Mouse (Mus musculus): Measurements from ENCODE around the gene Irf3.

Gene Irf3

DNA sequence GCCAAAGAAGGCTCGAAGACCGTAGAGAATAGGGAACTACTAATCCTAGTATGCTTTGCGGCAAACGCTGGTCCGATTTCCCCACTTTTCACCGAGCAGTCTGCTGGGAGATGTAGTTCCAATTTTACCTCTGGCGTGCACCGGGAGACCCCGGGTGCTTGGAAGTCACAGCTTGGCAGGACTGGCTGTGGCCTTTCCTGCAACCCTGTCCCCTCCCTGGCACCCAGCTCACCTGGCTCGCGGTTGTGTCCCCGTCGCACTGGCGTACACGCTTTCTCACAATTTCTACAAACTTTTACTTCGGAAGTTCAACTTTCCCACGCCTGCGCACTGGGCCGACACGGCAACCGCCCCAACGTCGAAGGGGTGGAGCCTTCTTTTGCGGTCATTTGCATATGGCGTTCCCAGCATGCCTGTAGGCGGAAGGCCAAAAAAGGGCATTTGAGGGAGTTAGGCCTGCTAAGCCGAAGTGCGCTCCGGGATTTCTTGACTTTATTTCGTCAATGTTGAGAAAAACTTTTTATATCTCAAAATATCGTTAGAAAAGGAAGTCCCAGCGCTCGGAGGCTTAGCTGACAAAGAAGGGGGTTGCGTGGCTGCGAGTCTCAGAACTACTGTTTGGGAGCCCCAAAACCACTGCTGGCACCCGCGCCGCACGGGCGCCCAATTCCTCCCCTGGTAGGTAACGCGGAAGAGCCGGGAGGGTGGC, at the start of gene Irf3:
Irf3 (plus strand) TSS at position 418 of the 709 bp plus-strand sequence.
- DNase-seq (ENCODE audit: low read depth), result peak; percentile 95

DNA sequence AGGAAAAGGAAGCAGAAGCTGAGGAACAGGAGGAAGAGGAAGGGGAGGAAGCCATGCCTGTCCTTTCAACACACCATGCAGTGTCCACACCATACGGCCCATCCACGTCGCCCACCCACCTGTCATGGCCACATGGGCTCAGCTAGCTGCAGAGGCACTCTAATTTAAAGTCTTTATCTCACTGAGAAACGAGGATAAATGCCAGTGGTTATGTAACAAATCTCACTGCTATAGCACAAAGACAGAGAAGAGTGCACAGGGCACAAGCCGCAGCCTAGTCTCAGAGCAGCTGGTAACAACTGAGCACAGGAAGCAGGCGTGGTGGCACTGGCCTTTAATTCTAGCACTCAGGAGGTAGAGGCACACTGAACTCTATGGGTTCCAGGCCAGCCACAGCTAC, 47.5 kb upstream of the Irf3 start:
- DNase-seq (ENCODE audit: low read depth), result no peak

DNA sequence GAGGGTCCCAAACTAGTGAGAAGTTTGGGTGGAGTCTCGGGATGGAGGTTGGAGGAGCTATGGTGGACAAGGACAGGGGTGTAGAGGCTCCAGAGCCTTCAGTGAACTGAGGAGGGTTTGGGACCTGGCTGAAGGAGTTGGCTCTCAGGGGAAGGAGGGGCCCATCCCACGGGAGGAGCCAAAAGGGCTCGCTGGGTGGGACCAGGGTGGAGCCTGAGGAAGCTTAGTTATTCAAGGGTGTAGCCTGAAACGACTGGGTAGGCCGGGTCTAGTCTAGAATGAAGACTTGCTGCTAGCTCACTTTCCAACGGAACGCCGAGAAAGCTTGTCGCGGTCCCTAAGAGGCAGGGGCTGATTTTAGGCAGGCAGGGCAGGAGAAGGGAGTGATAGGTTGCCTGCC, 45.5 kb upstream of the Irf3 start:
- peak; percentile 62 for DNase-seq (ENCODE audit: low read depth)

DNA sequence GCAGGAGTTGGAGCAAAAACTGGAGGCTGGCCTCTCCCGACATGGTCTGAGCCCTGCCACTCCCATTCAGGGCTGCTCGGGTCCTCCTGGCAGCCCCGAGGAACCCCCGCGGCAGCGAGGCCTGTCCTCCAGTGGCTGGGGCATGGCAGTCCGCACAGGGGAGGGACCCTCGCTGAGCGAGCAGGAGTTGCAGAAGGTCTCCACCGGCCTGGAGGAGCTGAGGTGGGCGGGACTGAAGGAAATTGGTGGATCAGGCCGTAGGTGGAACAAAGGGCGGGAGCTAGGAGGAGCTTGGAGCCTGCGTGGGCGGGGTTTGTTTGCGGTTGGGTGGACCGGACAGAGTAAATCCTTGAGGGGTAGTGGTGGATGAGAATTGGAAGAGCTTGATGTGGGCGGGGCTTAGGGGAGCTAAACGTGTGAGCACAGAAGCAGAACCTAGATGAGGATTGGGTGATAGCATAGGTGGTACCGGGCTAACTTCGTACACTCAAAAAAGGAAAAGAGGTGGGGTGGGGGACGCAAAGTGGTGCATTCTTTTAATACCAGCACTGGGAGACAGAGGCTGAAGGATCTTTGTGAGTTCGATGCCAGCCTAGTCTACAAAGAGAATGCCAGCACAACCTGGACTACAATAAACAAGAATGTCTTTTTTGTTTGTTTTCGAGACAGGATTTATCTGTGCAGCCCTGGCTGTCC, 44.7 kb upstream of the Irf3 start:
- DNase-seq (ENCODE audit: low read depth), result peak; percentile 91

DNA sequence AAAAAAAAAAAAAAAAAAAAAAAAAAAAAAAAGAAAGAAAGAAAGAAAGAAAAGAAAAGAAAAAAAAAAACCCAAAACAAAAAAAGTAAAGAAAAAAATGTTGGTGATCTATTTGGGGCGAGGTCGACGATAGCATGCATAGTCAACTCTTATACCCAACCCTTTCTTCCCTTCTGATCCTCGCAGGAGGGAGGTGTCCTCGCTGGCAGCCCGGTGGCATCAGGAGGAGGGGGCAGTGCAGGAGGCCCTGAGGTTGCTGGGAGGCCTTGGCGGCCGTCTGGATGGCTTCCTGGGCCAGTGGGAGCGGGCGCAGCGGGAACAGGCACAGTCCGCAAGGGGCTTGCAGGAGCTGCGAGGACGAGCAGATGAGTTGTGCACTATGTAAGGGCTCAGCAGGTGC, 43.9 kb upstream of the Irf3 start:
- DNase-seq (ENCODE audit: low read depth), result no peak

DNA sequence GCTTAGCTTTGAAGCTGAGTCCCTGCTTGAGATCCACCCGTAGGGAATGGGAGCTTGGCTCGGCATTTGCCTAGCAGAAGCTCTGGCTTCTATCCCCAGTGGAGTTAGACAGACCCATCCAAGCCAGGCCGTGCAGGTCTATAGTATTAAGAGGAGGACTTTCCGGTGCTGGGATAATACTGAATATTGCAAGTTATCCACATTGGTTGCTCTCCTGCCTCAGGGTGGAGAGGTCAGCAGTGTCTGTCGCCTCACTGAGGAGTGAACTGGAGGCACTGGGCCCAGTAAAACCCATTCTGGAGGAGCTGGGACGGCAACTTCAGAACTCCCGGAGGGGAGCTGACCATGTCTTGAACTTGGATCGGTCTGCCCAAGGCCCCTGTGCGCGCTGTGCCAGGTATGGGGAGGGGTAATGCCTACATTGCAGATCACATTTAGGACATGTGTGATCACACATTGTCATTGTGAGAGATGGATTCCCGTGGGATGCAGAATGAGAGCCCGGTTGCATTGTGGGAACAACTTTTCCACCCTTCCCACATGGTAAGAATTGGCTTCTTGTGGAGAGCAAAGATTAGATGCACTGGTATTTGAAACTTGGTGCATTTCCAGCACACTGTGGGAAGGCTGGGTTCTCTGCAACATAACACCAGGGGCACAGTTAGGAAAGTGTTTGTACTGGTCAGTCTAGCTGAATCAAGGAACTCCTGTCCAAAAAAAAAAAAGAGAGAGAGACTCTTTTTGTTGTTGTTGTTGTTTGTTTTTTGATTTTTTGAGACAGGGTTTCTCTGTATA, 43.2 kb upstream of the Irf3 start:
- peak; percentile 86 for DNase-seq (ENCODE audit: low read depth)

DNA sequence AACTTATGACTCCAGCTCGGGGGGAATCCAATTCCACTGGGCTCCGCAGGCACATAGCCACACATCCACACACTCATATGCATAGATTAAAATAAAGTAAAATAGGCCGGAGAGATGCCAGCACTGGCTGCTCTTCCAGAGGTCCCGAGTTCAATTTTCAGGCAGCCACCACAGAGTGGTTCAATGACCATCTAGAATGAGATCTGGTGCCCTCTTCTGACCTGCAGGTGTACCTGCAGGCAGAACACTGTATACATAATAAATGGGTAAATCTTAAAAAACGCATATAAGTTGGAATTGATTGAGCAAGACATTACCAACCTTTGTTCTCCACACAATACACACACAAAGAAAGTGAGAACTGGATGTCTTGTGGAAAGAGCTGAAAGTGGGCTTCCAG, 41.8 kb upstream of the Irf3 start:
- no peak for DNase-seq (ENCODE audit: low read depth)

DNA sequence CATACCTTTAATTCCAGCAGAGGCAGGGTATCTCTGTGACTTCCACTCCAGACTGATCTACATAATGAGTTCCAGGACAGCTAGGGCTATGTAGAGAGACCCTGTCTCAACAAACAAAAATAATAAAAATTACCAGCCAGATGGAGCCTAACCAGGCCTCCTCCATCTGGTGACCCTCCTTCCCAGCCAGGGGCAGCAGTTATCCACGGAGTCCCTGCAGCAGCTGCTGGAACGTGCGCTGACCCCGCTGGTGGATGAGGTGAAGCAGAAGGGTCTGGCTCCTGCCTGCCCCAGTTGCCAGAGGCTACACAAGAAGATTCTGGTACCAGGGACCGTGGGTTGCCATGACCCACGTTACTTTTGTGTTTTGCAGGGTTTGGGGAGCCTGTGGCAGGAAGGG, 41.2 kb upstream of the Irf3 start:
- DNase-seq (ENCODE audit: low read depth), result no peak

DNA sequence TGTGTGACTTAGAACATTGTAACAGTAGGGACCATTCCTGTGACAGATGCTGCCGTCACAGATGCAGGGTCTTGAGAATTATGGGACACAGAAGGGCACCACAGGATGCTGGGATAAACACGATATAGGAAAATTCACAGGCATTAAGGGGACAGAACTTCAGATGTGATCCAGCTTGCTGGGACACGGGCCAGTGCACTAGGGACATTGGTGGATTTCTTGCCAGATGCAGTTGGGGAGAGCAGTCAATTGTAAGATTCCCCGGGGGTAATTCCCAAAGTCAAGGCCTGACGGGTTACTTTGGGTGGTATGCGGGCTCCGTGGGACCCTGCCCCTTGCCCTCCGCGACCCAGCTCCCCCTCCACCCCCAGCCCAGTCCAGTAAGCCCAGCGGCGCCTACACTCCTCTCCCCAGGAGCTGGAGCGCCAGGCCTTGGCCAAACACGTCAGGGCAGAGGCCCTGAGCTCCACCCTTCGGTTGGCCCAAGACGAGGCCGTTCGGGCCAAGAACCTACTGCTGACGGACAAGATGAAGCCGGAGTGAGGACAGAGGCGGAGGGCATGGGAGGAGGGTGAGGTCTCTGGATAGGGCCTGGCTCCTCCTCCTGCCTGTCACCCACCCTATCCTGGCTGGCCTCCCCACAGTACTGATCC, 40.1 kb upstream of the Irf3 start:
- no peak for DNase-seq (ENCODE audit: low read depth)

DNA sequence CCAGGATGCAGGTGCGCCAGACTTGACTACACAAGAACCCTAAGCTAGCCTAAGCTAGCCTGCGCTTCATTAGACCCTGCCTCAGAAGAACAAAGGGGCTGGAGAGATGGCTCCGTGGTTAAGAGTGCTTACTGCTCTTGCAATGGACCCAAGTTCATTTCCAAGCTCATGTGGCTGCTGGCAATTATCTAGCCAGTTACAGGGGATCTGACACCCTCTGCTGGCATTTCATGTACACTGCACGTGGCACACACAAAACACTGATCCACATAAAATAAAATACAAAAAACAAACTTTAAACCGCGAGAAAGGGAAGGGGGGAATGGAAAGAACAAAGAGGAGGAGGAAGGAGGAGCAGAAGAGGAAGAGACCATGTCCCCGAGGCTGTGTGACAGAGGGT, 39.2 kb upstream of the Irf3 start:
- DNase-seq (ENCODE audit: low read depth), result no peak

DNA sequence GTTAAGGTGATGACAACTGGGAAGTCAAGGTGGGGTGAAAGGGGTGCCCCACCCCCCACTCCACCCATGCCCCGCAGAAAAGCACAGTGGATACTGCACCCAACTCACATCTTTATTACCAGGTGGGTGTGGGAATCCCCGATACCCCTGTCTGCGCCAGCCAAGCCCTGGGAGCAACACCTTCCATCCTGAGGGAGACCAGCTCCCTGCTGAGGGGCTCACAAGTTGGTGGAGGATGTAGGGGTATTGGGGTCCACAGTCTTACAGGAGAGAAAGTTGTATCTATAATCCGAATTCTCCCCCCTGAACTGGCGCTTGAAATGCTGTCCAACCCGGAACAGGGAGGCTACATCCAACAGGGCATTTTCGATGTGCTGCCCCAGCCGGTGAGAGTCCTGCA, 38.2 kb upstream of the Irf3 start:
- DNase-seq (ENCODE audit: low read depth), result no peak

DNA sequence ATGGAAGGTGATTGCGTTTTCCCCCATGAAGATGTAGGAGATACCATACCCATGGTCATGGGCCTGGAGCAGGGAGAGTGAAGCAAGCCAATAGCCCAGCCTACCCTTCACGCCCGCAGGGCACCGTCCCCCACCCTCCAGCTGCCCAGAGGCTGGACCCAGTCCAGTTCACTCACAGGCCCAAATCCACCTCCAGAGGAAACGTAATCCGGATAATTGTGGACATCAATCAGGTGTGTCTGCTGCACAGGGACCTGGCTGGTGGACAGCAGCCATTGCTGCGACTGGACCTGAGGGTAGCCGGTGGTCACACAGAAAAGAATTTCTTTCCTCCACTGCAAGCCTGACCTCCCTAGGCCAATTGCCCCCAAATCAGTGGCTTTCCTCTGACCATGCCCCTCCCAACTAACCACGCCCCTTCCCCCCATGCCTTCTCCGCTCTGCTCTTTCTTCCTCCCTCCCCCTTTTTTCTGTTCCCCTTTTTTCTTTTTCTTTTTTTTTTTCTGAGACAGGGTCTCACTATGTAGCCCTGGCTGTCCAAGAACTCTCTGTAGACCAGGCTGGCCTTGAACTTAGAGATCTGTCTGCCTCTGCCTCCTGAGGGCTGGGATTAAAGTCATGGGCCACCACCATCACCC, 37.5 kb upstream of the Irf3 start:
- DNase-seq (ENCODE audit: low read depth), result no peak

DNA sequence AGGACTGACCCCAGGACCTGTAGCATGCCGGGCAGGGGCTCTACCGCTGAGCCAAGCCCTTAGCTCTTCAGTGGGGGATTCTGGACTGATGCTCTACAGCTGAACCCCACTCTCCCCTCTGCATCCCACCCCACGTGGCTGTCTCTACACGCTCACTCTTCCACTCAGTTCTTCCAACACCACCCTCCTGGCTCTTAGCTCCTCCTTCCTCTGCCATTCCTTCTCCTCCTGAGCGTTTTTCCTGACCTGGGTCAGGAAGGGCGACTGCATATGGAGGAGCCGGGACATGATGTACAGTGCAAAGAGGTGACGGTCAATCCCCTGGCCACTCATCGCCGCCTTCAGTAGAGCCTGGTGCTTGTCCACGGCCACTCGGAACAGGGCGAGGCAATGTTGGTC, 36.9 kb upstream of the Irf3 start:
- no peak for DNase-seq (ENCODE audit: low read depth)

DNA sequence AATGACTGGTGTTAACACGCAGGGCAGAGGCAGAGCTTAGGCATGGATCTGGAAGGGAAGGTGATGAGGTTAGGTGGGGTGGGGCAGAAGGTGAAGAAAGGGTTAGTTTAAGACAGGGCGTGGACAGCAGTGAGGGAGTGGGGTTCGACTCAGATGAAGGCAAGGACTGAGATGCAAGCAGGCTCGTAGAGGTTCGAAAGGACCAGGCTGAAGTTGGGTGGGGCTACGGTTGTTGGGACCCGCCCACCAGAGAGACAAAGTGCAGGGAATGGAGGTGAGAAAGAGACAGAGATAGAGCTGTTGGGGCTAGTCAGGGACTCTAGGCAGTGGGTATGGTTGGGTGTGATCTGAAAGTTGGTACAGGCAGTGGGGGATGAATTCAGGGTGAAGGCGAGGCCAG, 35.1 kb upstream of the Irf3 start:
- DNase-seq (ENCODE audit: low read depth), result no peak

DNA sequence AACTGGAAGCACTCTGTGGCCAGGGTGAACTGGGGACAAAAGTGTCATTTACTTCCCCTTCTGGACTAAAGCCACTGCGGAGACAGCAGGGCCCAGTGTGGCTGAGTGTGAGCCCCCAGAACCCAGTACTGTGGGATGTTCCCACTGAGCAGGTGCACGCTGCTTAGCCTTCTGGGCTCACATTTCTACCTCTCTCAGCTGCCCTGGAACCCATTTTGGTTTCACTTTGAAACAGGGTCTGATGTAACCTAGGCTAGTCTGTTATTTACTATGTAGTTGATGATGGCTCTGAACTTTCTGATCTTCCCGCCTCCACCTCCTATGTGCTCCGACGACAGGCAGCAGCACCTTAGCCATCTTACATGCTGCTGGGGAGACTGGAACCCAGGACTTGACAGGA, 34.6 kb upstream of the Irf3 start:
- DNase-seq (ENCODE audit: low read depth), result no peak

DNA sequence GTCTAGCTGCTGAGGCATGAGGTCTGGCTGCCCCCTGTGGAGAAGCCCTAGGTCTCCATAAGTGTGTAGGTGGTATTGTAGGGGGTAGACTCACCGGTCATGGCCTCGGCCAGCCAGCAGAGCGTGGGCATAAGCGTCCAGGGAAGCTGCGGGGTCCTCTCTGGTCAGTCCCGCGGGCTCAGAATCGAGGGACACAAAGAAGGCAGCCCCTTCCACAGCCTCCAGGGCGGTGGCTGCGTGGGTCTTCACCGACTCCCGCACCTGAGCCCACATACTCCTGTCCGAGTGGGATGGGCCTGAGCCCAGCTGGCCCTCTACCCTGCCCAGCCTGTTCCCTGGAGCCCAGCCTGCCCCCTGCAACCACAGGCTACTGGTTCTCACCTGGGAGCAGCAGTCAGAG, 32.5 kb upstream of the Irf3 start:
- no peak for DNase-seq (ENCODE audit: low read depth)

DNA sequence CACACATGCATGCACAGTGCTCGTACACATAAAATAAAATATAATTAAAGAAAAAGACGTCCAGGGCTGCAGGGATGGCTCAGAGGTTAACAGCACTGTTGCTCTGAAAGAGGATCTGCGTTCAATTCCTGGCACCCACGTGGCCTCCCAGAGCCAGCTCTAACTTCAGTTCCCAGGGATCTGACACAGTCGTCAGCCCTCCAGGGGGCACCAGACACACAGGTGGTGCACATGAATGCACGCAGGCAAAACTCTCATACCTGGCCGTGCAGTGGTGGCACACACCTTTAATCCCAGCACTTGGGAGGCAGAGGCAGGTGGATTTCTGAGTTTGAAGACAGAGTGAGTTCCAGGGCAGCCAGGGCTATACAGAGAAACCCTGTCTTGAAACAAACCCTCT, 31.5 kb upstream of the Irf3 start:
- DNase-seq (ENCODE audit: low read depth), result no peak

DNA sequence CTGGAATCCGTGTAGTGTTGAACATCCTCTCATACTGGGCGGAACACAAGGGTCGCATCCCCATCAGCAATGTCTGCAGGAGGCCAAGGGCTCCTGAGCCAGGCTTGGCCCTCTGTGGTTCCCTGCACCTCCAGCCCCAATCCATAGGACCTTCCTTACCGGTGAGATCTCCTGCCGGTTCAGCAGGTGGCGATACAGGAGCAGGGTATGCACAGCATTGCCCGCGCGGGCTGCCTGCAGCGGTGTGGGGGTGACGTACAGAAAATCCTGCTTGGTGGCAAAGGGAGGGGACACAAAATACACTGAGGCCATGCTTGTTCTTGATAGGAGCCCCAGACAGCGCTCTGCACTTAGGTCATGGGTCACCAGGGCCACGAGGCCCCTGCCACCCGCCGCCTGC, 30.8 kb upstream of the Irf3 start:
- no peak for DNase-seq (ENCODE audit: low read depth)

DNA sequence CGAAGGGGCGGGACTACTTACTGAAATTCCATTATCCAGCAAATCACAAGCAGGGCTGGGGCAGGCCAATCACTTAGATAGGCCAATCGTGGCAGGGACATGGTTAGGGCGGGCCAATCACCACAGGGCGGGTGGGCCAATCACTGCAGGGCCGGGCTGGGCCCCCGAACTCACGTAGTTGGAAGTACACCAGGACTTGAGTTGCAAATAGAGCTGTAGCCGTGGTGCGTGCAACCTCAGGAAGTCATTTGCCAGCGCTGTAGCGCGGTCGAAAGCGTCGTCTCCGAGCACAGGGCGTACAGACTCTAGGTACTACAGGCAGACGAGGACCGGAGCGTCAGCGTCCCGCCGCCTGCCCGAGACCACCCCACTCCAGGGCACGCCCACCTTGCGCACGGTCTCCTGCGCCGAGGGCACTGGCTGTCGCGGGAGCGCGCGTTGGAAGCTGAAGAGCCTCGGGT, 27.2 kb upstream of the Irf3 start:
- DNase-seq (ENCODE audit: low read depth), result peak; percentile 68

DNA sequence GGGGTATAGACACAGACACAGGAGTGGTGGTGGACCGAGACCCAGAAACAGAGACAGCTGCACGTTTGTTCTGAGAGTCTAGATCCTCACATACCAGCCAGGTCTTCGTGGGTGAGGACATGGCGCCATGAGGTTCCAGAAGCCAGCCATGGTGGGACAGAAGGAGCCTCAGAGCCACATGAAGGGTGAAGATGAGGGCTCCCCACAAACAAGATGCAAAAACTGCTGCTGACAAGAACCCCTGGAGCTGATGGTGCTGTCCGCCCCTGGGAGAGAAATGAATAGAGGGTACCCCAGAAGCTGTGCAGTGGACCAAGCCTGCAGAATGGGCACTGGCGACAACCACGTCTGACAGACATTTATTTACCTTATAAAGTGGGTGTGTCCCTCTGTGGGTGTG, 26.3 kb upstream of the Irf3 start:
- DNase-seq (ENCODE audit: low read depth), result no peak

DNA sequence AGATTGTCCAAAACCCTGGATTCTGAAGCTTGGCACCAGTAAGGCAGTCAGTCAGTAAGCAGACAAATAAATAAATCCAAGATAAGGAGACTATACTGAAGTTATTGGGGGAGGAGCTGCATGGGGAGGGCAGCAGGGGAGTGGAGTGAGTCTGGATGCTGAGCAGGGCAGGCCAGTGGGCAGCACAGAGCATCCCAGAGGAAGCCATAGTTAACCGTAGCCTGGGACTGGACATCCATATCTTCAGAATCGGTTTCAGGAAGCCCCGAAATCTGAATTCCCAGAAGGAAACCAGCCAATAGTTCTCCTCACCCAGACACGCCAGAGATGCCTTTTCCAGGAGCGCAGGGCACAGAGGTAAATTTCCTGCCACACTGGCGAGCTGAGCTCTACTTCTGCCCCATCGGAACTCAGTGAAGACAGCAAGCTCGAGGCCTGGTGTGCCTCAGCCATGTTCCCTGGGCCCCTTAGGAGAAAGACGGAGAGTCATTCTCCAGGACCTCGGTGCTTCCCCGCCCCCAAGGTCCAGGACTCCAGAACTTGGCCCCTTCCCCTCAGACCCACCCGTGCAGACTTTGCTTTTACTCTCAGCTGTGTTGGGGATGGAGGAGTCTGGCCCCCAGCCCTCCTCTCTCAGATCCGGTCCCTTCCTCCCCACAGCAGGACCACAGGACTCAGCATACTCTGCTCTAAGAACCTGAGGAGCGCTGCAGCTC, 23.9 kb upstream of the Irf3 start:
- DNase-seq (ENCODE audit: low read depth), result no peak

Data from fibroblast of lung, adult 2 months (primary cell).